Mouse (Mus musculus): ENCODE measurements around the gene Dcaf10.
A peak's percentile ranks its signal among the peaks of the same experiment; 100 is the strongest.
"Not testable (repeated sequence)": the region's sequence is repeated elsewhere in the genome, so short reads cannot be mapped to it uniquely, and the experiment has no call there.

Dcaf10 gene

GRCm38 (mm10) chr4:45341669-45342249 lies at the start of gene Dcaf10:
Gene Dcaf10 (plus strand): TSS chr4:45342101.
- peak; percentile 88 for DNase-seq

DNA sequence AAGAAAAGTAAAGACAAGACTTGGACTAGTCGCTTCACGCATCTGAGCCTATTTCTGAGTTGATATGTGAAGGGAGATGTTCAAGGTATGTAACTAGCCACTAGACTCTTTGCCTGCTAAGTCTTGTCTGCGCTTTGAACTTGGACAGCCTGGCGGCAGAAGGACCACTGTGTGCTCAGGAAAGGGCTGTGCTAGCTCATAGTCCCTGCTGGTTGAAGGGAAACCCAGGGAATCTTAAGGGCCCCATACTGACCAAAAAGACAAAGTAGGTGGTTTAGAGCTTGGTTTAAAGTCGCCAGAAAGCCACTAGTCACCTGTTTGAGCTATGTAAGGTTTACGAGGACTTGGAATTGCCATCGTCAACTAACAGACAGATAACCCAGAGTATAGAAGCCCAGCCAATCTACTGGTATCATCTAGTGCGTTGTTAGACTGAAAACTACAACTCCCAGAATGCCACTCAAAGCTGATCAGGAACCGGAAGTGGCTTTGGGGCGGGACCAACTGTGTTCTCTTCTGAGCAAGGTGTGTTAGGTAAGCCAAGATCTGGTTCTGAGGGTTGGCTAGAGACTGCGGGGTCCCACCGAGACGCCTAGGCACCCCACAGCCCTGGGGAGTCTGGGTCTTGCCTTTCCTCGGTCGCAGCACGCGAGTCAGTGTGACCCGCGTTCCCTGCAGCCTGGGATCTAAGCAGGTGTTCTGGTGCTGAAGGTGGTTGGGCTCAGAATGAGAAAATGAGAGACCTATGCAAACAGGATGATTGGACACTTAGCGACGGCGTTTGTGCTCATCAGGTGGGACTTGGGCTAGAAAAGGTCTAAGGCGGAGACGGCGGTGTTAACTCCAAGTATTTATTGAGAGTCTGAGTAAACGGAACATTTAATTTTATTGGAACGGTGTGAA lies 45.0 kb upstream of the Dcaf10 start, which contains the start of gene Trmt10b:
Gene Trmt10b (plus strand): TSS at position 466 of the 903 bp plus-strand sequence.
- peak; percentile 71 for DNase-seq

DNA sequence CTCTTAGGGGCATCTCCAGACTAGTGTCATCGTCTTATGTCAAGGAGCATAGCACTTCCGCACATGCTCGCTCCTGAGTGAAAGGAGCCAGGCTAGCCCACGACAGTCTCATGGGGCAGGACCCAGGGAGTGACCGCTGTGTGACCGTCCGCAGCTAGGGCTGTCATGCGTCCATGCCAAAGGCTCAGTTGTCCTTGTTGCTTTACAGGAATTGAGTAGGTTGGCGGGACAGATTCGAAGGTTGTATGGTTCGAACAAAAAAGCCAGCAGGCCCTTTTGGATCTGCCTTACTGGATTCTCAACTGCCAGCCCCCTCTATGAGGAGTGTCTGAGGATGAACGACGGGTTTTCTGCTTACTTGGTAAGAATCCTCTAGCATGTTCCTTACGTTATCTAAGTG lies 36.4 kb upstream of the Dcaf10 start:
- no peak for DNase-seq

GRCm38 (mm10) chr4:45308046-45308445 lies 33.9 kb upstream of the Dcaf10 start:
- DNase-seq: no peak

DNA sequence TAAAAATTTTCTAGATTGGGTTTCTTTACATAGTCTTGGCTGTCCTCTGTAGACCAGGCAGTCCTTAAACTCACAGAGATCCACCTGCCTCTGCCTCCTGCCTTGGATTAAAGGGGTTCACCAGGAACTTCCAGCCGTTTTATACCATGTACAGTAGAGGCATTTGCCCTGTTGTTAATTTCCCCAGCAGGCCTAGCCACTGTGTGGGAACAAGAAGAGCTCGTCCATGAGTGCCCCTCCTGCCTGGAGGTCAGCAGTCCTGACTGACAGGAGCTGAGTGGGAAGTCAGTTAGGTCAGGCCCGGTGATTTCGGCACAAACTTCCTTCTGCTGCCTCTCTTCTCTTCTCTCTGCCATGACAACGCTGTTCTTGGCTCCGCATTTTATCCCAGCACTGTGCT lies 33.3 kb upstream of the Dcaf10 start:
- DNase-seq: no peak

GRCm38 (mm10) chr4:45311056-45311455 lies 30.8 kb upstream of the Dcaf10 start:
- DNase-seq: no peak

GRCm38 (mm10) chr4:45320159-45320816 lies 21.6 kb upstream of the Dcaf10 start:
- peak; percentile 82 for DNase-seq

- no peak for DNase-seq
Observed at GRCm38 (mm10) chr4:45331139-45331538, 10.8 kb upstream of the Dcaf10 start.

DNA sequence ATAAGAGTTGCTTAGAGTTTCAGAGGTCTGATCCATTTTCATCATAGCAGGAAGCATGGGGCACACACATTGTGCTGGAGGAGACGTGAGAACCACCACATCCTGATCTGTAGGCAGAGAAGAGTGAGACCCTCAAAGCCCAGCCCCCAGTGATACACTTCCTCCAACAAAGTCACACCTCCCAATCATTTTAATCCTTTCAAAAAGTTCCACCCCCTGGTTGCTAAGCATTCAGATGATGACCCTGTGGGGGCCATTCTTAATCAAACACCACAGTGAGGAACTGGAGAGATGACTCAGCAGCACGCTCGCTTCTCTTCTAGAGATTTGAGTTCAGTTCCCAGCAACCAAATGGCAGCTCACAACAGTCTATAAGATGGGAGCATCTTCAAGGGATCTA lies 9.4 kb upstream of the Dcaf10 start:
- DNase-seq: no peak

- peak; percentile 15 for DNase-seq
Observed at GRCm38 (mm10) chr4:45341226-45341625, 675 bp upstream of the Dcaf10 start.

DNA sequence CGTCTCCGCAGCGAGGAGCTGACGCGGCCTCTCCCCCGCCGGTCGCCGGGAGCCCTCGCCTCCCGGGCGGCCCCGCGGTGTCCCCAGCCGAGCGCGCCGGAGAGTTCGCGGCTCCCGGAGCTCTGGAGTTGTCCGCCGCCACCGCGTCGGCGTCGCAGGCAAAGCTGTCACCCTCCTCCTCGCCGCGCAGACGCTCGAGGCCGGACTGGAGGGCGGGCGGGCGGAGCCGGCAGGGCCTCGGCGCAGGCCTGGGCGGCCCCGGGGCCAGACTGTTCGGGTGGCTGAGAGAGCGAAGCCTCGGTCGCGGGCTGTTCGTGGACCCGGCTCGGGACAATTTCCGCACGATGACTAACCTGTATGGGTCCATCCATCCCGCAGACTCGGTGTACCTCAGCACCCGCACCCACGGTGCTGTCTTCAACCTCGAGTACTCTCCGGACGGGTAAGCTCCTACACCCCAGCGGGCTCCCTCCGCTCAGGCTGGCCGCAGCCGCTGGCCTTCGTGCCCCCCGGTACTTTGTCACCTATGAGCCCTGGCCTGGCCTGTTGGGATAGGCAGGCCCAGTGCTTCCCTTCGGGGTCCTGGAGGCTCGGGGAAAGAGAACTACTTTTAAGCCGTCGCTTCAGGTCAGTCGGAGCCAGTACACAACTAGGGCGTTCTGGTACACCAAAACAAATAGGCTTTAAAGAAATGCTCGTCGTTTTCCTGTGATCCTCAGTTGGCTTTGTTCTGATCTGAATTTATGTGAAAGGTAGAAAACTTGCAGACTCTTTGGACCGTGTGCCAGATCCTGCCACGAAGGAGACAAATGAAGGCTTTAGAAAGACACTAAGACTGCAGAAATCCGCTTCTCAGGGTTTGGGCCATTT lies 620 bp downstream of the Dcaf10 start, which contains the start of gene Exosc3:
Gene Exosc3 (minus strand): TSS at position 447 of the 870 bp plus-strand sequence.
- no peak for DNase-seq

DNA sequence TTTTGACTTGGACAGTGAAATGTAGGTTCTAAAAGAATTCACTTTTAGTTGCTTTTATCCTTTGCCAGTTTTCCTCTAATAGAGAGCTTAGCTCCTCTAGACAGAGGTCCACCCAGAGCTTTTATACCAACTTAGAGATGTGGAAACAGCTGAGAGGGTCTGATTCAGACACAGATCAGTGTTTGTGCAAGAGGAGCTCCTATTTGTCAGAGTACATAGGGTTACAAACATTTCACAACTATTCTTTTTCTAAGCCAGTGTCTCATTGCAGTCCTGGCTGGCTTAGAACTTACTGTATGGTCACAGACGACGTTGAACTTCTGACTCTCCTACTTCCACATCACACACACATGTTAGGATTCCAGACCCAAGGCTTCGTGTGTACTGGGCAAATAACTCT lies 14.8 kb downstream of the Dcaf10 start:
- no peak for DNase-seq

DNA sequence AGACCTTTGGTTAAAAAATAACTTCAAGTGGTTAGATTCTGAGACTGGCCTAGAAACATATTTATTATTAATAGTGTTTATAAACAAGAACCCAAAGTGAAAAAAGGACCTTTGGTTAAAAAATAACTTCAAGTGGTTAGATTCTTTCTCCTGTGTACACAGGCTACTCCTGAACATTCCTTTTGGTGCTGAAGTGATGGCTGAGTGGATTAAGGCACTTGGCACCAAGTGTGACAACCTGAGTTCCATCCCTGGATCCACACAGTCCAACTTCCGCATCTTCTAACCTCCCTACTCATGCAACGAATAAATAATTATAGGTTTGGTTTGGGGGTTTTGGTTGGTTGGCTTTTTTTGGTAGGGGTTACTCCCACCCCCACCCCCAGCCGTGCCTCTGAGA lies 29.4 kb downstream of the Dcaf10 start:
- no peak for DNase-seq

GRCm38 (mm10) chr4:45374879-45375278 lies 33.0 kb downstream of the Dcaf10 start:
- no peak for DNase-seq

DNA sequence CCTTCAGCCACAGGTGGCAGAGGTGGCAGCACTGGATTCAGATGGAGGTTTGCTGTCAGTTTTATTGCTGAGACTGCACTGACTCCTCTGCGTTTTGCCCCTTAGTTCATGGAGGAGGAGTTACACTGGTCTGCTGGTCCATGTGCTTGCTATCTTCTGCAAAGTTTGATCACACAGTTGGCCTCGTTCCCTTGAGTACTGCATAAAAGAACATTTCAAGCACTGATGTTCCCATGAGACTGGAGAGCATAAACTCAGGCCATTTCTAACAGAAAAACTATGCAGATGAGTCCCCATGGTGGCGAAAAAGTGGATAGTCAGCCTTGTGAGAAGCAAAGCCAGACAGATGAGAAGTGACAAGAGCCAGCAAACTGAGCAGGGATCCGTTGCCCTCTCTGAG lies 34.7 kb downstream of the Dcaf10 start:
- DNase-seq: no peak

DNA sequence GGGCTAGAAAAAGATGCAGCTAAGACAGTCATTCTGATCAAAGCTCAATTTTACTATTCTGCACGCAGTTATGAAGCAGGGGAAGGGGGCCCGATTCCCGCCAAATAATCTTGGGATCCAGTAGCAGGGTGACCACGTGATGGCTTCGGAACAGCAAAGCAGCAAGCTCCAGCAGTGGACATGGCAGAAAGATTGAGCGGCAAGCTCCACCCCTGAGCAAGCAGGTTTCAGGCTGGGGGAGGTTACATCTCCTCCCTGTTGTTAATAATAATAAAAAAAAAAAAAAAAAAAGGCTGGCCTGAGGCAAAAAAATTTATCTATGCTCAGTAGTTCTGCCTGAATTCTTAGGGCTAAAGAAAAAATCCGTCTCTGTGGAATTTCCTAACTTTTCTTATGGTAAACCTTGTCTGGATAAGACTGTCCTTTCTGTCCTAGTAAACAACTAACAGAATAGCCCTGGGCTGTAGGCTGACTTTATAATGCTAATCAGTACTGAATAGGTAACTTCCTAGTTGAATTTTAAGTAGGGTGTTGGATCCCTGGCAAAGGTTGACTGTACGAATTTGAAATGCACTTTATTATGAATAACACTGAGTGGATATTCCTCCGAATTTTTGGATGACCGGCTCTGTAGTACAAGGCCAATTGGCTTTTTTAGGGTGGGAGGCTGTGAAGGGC lies 39.1 kb downstream of the Dcaf10 start:
- DNase-seq: not testable (repeated sequence)

DNA sequence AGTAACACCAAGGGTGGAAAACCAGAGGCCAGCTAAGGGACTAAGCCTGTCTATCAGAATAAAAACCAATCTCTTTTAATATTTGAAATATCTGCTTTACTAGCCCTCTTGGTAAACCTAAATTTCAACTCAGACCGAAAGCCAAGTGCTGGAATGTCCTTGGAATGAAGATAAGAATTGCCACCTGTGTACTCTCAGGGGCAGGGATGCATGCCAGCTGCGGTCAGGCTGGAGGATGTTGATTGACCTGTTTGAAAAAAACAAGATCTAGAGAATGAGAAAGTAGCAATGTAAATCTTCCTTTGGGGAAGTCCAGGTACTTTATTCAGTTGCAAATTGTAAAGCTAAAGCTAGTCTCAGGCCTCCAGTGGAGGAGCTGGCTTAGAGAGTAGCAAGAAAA lies 40.2 kb downstream of the Dcaf10 start:
- DNase-seq: not testable (repeated sequence)

GRCm38 (mm10) chr4:45387296-45387695 lies 45.4 kb downstream of the Dcaf10 start:
- DNase-seq: not testable (repeated sequence)

DNA sequence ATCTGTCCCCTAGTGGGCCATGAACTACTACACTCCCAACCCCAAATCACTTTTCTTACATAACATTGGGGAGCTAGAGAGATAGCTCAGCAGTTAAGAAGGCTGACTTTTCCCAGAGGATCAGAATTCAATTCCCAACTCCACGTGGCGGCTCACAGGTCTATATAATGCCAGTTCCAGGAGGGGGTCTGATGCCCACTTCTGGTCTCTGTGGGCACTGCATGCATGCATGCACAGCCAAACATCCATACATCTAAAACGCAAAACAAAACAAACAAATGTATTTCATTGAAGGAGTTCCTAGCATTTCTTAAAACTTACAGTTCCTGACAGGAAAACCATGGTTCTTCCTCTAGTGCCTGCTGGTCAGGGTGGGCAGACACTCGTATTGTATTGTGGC lies 50.2 kb downstream of the Dcaf10 start:
- DNase-seq: no peak

DNA sequence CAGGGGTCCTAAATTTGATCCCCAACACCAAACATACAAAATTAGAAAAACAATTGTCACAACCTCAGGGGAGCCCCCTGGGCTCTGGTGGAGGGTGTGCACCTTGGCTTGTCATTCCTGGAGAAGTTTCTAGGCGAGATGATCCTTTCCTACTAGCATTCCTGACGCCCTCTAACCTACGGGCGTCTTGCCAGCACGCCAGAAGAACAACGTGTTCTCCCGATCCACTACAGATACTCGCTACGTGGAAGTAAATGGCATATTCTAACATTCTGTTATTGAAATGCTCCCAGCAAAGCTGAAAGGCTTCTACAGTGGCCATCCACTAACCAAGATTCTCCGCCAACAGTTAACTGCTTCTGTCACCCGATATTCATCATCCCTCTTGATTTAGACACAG lies 50.7 kb downstream of the Dcaf10 start:
- DNase-seq: no peak

- no peak for DNase-seq
Observed at GRCm38 (mm10) chr4:45392994-45393393, 51.1 kb downstream of the Dcaf10 start.

DNA sequence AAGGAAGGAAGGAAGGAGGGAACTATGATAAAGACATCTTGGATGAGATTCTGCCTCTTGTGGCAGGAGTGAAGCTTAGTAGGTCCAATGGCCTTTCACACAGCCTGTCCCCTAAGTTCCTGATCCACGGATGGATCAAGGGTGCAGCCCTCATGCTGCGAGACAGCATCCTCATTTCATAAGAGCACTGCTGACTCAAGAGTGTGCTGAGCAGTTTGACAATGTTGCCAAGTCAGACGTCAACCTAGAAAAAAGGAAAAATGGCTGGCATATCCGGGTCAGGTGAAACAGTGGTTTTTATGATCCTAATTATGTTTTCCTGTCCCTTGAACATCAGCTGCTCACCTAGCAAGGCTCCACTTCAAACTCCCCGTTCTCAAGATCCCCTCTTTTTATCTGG lies 51.8 kb downstream of the Dcaf10 start:
- no peak for DNase-seq
